Mouse (Mus musculus) stomach, postnatal 0 days (tissue): ENCODE results near the gene Sept1.

Source experiments
- CTCF ChIP-seq: IDR thresholded peaks from 2 replicates; pipeline ENCODE4 v1.5.1; 2016; ENCODE audit warnings: antibody characterized with exemption, low read depth, mild to moderate bottlenecking, moderate library complexity
- EP300 ChIP-seq: optimal IDR thresholded peaks from 2 replicates; pipeline ENCODE3; 2016; ENCODE audit warnings: antibody characterized with exemption

DNA sequence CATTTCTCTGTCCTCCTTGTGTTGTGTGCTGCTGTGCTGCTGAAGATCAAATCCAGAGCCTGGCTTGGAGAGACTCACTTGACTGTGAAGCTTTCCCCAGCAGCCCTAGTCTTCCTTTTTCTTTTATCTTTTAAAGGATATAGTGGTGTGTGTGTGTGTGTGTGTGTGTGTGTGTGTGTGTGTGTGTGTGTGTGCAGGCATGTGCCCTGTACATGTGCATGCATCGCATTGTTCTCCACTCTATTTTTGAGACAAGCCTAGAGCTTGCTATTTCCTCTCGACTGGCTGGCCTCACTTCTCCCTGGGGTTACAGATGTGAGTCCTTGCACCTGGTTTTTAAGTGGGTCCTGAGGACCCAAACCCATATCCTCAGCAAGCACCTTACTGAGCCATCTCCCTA, 49.3 kb upstream of the Sept1 start:
- TF ChIP-seq CTCF (no peak), EP300 (no peak)
